Mouse (Mus musculus) thymus, postnatal 4 days (tissue): Measurements from ENCODE around the gene Crocc.

Source experiments
- DNase-seq: peaks from one replicate; pipeline ENCODE4 v3.0.0; 2021

Gene Crocc

GRCm38 (mm10) chr4:141060426-141061301, at the start of gene Crocc:
TSS of gene Crocc (minus strand) at chr4:141060550.
- peak; percentile 100 for DNase-seq

GRCm38 (mm10) chr4:141108196-141108732, 47.9 kb upstream of the Crocc start:
- no peak for DNase-seq

GRCm38 (mm10) chr4:141106526-141107183, 46.3 kb upstream of the Crocc start:
- DNase-seq, result no peak

- peak; percentile 54 for DNase-seq
Measured at GRCm38 (mm10) chr4:141101855-141102254, 41.5 kb upstream of the Crocc start.

GRCm38 (mm10) chr4:141101291-141101690, 40.9 kb upstream of the Crocc start:
- no peak for DNase-seq

- no peak for DNase-seq
Measured at GRCm38 (mm10) chr4:141099956-141100355, 39.6 kb upstream of the Crocc start.

- no peak for DNase-seq
Measured at GRCm38 (mm10) chr4:141098935-141099334, 38.6 kb upstream of the Crocc start.

- no peak for DNase-seq
Measured at GRCm38 (mm10) chr4:141096710-141097109, 36.4 kb upstream of the Crocc start.

GRCm38 (mm10) chr4:141095016-141095415, 34.7 kb upstream of the Crocc start:
- no peak for DNase-seq

GRCm38 (mm10) chr4:141088714-141089113, 28.4 kb upstream of the Crocc start:
- no peak for DNase-seq

GRCm38 (mm10) chr4:141088033-141088432, 27.7 kb upstream of the Crocc start, which contains the start of gene Spata21:
TSS of gene Spata21 (plus strand) at chr4:141088333.
- no peak for DNase-seq

- no peak for DNase-seq
Measured at GRCm38 (mm10) chr4:141086862-141087261, 26.5 kb upstream of the Crocc start.

- no peak for DNase-seq
Measured at GRCm38 (mm10) chr4:141078510-141079137, 18.3 kb upstream of the Crocc start.

- peak; percentile 98 for DNase-seq
Measured at GRCm38 (mm10) chr4:141077681-141078509, 17.5 kb upstream of the Crocc start, which contains the start of gene Necap2. TSS of gene Necap2 (minus strand) at chr4:141078357.

- no peak for DNase-seq
Measured at GRCm38 (mm10) chr4:141076761-141077506, 16.6 kb upstream of the Crocc start.

GRCm38 (mm10) chr4:141074109-141074508, 13.8 kb upstream of the Crocc start:
- DNase-seq, result no peak

GRCm38 (mm10) chr4:141073661-141074060, 13.3 kb upstream of the Crocc start:
- no peak for DNase-seq

- no peak for DNase-seq
Measured at GRCm38 (mm10) chr4:141072502-141072901, 12.2 kb upstream of the Crocc start.

- peak; percentile 68 for DNase-seq
Measured at GRCm38 (mm10) chr4:141069731-141070130, 9.4 kb upstream of the Crocc start.

GRCm38 (mm10) chr4:141068655-141069054, 8.3 kb upstream of the Crocc start:
- no peak for DNase-seq

GRCm38 (mm10) chr4:141067516-141068046, 7.2 kb upstream of the Crocc start:
- no peak for DNase-seq
